Mouse (Mus musculus): ENCODE data around the gene Rnf135. TPM values are rescaled to one million over a fixed set of nuclear protein-coding genes. Genes with fewer than 3 reads are reported as not detected.

Gene Rnf135
- 5.0 TPM for polyA plus RNA-seq (2014; fragmentation: Illumina TruSeq; extraction: RNeasy Lipid Tissue Mini Kit (QIAGEN cat#74804); ENCODE audit: low read depth, low replicate concordance)

DNA sequence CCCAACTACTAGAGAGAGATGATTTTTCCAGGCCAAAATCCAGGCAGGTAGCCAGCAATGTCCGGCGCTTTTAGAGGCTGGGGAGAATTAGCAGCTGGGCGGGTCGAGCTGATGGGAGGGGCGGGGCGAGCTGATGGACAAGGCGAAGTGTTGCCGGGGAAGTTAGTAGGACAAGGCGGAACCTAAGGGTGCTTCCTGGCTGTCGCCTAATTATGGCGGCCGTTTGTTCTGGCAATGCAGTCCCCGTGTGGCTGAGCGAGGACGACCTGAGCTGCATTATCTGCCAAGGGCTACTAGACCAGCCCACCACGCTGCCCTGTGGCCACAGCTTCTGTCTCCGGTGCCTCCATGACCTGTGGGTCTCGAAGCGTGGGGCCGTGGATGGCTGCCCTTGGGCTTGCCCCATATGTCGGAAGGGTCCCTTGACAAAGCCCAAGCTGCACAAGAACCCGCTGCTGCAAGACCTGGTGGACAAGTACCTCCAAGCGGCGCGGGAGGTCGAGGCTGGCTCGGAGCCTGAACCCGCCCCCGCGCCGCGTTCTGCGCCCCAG is at the start of gene Rnf135:
Rnf135 (plus strand) TSS at position 147 of the 551 bp plus-strand sequence.

DNA sequence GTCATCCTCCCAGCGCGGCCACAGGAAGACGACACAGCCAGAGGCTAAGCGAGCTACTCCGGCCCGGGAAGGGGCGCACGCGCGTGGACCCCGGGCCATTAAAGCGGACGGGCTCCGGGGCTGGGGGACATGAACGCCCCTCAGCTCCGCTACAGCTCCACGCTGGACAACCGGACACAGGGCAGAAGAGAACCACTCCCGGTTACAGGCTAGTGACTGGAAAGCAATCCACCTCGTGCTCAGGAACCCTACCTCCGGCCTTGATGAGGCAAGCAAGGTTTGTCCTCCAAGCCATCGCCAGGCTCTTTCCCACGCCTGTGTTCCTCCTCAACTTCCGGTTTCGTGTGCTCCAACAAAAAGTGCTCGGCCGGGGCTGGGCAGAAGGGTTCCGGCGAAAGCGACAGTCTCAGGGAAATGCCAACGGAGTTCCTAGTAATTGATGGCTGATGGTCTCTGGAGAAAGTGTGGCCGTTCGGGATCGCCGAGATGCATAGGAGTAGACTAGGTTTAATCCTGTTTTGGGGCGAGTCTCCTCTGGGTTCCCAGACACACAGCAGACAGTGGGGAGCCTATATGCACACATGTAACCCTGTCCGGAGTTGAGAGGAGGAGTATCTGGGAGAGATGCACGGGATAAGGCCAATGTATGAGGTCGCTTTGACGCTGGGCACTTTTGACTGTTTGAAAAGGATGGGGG is 41.7 kb upstream of the Rnf135 start, which contains the start of gene Tefm:
Tefm (minus strand) TSS at position 351 of the 697 bp plus-strand sequence.

DNA sequence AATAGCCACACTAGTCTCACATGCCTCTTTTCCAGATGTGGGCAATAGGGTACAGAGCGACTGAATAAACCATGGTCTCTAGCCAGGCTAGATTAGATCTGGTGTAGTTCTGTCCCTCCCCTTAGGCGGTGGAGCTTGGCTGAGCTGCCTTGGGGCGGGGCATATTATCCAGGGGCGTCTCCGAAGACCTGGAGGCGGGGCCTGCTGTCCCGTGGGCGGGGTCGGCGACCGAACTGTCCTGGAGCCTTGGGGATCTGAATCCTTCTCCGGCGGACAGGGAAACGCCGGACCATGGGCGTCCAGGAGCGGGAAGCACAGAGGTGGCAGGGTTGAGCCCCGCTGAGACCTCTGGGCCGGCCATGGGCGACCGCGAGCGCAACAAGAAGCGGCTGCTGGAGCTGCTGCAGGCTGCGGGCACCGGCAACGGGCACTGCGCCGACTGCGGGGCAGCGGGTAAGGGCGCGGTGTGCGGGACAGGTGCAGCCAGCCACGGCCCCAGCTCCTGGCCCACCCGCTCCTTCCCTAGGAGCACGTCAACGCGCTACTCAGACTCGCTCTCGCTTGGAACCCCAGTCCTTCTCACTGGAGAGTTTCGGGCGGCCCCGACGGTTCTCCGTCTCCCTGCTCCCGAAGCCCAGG is 29.7 kb upstream of the Rnf135 start, which contains the start of gene Adap2:
Adap2 (plus strand) TSS at position 249 of the 639 bp plus-strand sequence.

GRCm38 (mm10) chr11:80208860-80209800 is 25.5 kb downstream of the Rnf135 start, which contains the start of gene Rhot1:
TSS of gene Rhot1 (plus strand) at chr11:80209019.

Other genes starting within 250 kb of the Rnf135 start
- 43.8 TPM for gene Utp6, start 221.5 kb upstream of the Rnf135 start, polyA plus RNA-seq (2014; fragmentation: Illumina TruSeq; extraction: RNeasy Lipid Tissue Mini Kit (QIAGEN cat#74804); ENCODE audit: low read depth, low replicate concordance)
- gene Suz12, start 190.7 kb upstream of the Rnf135 start, polyA plus RNA-seq (2014; fragmentation: Illumina TruSeq; extraction: RNeasy Lipid Tissue Mini Kit (QIAGEN cat#74804); ENCODE audit: low read depth, low replicate concordance), result 124 TPM
- 22.1 TPM for gene Crlf3, start 102.9 kb upstream of the Rnf135 start, polyA plus RNA-seq (2014; fragmentation: Illumina TruSeq; extraction: RNeasy Lipid Tissue Mini Kit (QIAGEN cat#74804); ENCODE audit: low read depth, low replicate concordance)
- gene Atad5, start 94.5 kb upstream of the Rnf135 start, polyA plus RNA-seq (2014; fragmentation: Illumina TruSeq; extraction: RNeasy Lipid Tissue Mini Kit (QIAGEN cat#74804); ENCODE audit: low read depth, low replicate concordance), result 10.6 TPM
- gene Tefm, start 41.7 kb upstream of the Rnf135 start, polyA plus RNA-seq (2014; fragmentation: Illumina TruSeq; extraction: RNeasy Lipid Tissue Mini Kit (QIAGEN cat#74804); ENCODE audit: low read depth, low replicate concordance), result 17.0 TPM
- gene Adap2, start 29.7 kb upstream of the Rnf135 start, polyA plus RNA-seq (2014; fragmentation: Illumina TruSeq; extraction: RNeasy Lipid Tissue Mini Kit (QIAGEN cat#74804); ENCODE audit: low read depth, low replicate concordance), result 1.8 TPM
- 70.0 TPM for gene Rhot1, start 25.2 kb downstream of the Rnf135 start, polyA plus RNA-seq (2014; fragmentation: Illumina TruSeq; extraction: RNeasy Lipid Tissue Mini Kit (QIAGEN cat#74804); ENCODE audit: low read depth, low replicate concordance)
- 2.1 TPM for gene Rhbdl3, start 117.1 kb downstream of the Rnf135 start, polyA plus RNA-seq (2014; fragmentation: Illumina TruSeq; extraction: RNeasy Lipid Tissue Mini Kit (QIAGEN cat#74804); ENCODE audit: low read depth, low replicate concordance)
- gene 5730455P16Rik, start 194.2 kb downstream of the Rnf135 start, polyA plus RNA-seq (2014; fragmentation: Illumina TruSeq; extraction: RNeasy Lipid Tissue Mini Kit (QIAGEN cat#74804); ENCODE audit: low read depth, low replicate concordance), result 21.8 TPM
- 449 TPM for gene Zfp207, start 199.4 kb downstream of the Rnf135 start, polyA plus RNA-seq (2014; fragmentation: Illumina TruSeq; extraction: RNeasy Lipid Tissue Mini Kit (QIAGEN cat#74804); ENCODE audit: low read depth, low replicate concordance)
- gene Psmd11, start 244.8 kb downstream of the Rnf135 start, polyA plus RNA-seq (2014; fragmentation: Illumina TruSeq; extraction: RNeasy Lipid Tissue Mini Kit (QIAGEN cat#74804); ENCODE audit: low read depth, low replicate concordance), result 80.7 TPM